Mouse (Mus musculus): ENCODE measurements around the gene Klk1.
A peak's percentile ranks its signal among the peaks of the same experiment; 100 is the strongest.

Klk1 gene

GRCm38 (mm10) chr7:44253023-44253616 lies 28.0 kb downstream of the Klk1 start:
- no peak for DNase-seq (ENCODE audit: low spot score)

DNA sequence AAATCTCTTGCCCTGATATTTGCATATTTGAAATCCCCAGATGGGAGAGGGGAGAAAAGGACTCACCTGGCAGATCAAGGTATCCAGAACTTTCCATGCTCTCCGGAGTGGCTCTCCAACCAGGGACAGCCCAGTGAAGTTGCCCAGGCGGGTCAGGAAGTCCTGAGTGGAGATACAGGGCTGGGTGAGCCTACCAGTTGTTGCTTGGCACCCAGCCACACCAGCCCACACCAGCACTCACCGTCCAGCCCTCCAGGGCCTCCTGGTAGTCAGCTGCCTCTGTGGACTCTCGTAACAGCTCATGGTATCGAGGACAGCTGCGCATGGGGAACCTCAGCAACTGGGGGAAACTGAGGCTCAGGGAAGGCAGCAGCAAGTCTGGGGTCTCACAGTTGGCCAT lies 29.8 kb downstream of the Klk1 start:
- DNase-seq (ENCODE audit: low spot score), result no peak

DNA sequence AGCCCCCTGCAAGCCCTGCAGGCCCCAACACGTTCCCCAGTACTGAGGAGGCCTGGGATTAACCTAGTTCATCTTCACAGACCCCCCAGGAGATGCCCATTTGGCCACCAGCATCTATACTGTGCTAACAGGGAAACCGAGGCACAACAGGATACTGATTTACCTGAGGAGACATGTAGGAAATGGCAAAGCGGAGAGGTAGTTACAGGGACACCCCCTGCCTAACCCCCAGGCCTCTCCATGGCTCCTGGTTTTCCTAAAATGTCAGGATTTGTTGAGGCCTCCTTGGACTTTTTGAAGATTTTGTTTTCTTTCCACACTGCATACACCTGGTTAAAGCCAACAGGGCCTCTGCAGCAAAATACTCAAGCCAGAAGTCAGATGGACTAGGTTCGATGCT lies 32.1 kb downstream of the Klk1 start, which contains the start of gene Acp4:
TSS of gene Acp4 (minus strand) at position 101 of the 400 bp plus-strand sequence.
- DNase-seq (ENCODE audit: low spot score), result no peak

DNA sequence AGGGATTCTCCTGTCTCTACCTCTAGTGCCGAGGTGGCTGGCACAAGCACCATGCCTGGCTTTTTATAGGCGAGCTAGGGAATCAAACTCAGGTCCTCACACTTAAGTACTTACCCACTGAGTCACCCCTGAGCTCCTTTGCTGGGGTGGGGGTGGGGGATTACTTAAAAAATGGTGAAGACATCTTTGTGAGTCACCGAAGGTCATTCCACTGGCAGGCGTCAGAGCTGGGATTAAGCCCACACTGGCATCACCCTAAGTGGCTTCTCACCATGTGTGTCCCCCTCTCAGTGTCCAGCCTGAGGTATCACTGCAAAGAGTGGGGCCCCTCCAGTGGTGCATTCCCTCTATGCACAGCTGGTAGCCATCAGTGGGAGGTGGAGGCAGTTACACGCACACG lies 35.2 kb downstream of the Klk1 start:
- no peak for DNase-seq (ENCODE audit: low spot score)

- DNase-seq (ENCODE audit: low spot score), result no peak
Measured at GRCm38 (mm10) chr7:44261147-44261546, 36.0 kb downstream of the Klk1 start, which contains the start of gene Gm15517. TSS of gene Gm15517 (plus strand) at chr7:44261447.

GRCm38 (mm10) chr7:44262791-44263643 lies 37.9 kb downstream of the Klk1 start:
- DNase-seq (ENCODE audit: low spot score), result peak; percentile 87

DNA sequence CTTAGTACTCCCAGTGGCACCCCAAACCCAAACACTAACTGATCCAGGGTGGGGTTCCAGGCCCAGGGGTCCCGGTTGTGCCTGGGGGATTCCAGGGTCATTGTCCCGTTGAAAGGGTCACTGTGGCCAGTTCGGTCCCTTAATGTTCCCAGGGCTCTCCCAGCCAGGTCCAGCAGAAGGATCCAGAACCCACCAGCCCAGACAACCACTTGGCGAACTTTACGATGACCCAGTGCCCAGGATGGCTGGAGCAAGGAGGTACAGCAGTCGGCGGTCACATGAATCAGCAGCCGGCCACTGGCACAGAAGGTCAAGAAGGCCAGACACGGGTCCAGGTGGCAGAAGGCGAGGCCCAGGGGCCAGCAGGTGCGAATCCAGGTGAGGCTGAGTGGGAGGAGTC lies 43.0 kb downstream of the Klk1 start:
- no peak for DNase-seq (ENCODE audit: low spot score)

DNA sequence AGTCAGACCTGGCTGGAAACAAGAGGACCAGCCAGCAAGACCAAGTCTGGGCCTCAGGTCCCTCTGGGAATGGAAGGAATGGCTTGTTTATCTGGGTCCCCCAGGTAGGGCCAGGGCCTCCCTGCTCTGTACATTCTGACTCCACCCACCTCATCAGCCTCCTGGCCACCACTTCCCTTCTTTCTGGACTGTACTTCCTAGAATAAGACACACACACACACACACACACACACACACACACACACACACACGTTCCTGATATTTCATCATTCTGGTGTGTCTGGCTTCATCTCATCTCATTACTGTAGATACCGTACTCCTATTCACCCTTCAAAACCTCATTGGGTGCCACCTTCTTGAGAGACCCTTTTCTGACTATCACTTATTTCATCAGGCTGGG lies 44.2 kb downstream of the Klk1 start:
- DNase-seq (ENCODE audit: low spot score), result no peak

DNA sequence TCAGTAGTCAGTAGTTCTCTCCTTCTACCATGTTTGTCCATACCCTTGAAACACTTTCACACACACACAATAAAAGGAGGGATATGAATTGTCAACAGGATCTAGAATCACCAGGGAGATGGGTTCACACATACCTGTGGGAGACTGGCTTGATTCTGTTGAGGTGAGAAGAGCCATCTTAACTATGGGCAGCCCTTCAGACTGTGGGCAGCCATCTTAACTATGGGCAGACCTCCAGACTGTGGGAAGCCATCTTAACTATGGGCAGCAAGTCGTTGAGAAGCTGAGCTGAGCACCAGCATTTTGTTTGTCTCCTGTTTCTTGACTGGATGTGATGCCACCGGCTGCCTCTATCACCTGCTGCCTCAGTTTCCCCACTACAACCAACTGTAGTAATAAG lies 46.1 kb downstream of the Klk1 start:
- DNase-seq (ENCODE audit: low spot score), result no peak

DNA sequence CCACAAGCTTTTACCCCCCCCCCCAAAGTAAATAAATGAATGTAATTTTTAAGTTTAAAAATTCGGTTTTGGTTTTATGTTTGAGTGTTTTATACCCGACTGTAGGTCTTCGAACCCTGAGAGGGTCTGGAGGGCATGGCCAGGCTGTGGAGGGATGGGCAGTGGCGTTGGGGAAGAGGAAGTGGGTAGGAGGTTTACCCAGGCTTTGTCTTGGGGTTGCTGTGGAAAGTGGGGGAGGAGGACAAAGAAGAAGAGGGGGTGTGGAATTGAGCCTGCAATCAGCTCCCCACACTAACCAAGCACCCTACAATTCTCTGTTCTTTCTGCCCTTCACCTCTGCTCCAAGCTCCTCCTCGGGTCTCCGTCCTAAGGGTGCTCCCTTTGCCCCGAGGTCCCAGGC lies 47.4 kb downstream of the Klk1 start:
- DNase-seq (ENCODE audit: low spot score), result no peak

DNA sequence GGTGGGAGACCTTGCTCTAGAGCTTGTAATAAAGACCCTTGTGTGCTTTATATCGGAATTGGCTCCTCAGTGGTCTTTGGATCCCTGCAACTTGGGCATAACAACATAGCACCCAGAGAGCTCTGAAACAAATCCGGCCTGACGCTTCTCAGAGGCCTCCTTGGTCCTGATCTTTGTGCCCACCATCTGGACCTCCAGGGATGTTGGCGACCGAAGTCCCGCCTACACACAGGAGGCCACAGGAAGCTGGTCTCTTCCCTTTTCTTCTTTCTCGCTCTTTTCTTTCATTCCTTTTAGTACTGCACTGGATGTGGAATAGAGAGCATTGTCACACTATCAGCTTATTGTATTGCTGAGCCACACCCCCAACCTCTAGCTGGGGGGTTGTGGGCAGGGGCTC lies 48.3 kb downstream of the Klk1 start:
- DNase-seq (ENCODE audit: low spot score), result no peak

- DNase-seq (ENCODE audit: low spot score), result no peak
Measured at GRCm38 (mm10) chr7:44274096-44274495, 48.9 kb downstream of the Klk1 start.

GRCm38 (mm10) chr7:44275546-44275945 lies 50.4 kb downstream of the Klk1 start:
- DNase-seq (ENCODE audit: low spot score), result no peak

DNA sequence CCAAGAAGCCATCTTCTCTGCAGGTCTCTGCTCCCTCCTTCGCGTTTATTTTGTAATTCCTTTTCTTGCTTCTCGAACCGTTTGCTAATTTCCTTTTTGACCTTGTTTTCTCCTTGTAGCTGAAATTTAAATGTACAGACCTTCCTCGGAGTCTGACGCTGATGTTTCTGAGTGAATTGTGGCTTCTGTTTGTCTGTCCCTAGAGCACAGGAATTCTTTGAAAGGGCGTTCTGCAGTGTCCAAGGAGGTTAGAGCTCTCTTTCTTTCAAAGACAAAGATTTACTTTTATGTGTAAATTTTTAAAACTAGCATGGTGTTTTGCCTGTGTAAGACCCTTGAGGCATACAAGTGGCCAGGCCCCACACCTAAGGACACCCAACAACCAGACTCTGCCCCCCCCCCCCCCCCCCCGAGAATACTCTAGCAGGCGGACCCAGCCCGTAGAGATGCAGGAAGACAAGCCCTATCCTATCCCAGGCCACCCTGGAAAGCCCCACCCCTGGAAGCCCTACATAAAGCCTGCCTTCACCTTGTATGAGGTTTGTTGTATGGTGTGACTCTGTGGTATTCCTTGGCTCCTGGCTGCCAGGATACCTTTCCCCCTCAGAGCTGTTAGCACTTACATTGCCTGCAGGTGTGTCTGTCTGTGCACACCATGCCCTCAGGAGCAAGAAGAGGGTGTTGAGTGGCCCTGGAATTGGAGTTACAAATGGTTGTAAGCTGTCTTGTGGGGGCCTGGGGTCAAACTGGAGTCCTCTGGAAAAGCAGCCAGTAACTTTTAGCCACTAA lies 51.5 kb downstream of the Klk1 start:
- DNase-seq (ENCODE audit: low spot score), result no peak

DNA sequence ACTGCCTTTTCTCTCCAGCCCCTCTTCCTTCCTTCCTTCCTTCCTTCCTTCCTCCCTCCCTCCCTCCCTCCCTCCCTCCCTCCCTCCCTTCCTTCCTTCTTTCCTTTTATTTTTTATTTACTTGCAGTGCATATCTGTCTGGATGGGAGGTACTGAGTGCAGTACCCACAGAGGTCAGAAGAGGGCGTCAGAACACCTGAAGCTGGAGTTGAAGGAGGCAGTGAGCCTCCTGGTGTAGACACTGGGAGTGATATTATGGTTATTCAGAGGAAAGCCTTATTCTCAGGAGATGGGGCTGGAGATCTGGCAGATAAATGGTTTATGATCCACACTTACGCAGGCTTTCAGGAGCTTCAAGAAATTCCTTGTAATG lies 52.1 kb downstream of the Klk1 start:
- DNase-seq (ENCODE audit: low spot score), result peak; percentile 19
